Comparison of ENCODE assay signal across 8 mouse cellular contexts in the genomic region with DNA sequence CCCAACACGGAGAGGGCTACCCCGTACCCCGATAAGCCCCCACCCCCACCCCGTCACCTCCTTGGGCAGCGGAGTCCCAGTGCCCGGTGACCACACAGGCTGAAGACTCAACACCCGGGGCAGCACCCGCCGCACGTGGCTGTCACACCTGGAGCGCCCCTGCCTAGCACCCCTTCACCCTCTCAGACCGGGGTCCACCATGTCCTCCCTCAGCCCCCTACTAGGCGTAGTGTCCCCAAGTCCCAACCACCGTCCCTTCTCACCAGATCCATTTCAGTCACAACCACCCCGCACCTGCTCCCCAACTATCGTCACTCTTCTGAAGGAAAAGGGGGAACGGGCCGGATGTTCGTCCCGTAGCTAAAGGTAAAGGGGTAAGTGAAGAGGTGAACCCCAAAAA. TPM values are rescaled to one million over a fixed set of nuclear protein-coding genes. Genes with fewer than 3 reads are reported as not detected.
DNase-seq lines count a peak whose midpoint lies in the region; ATAC-seq and TF ChIP-seq lines count a peak whose summit lies in the region.

No protein-coding gene starts in this region.

- TF ChIP-seq CTCF in E14TG2a.4 (conservative IDR thresholded peaks at IDR 0.05; ENCODE audit: low read length): no peak

- 0 out of 2 replicates have a peak, but pooled peaks cover 1% of the 10 kb centered on the region for H3K36me3 ChIP-seq in heart, embryonic 12.5 days
- H3K36me3 ChIP-seq in E14TG2a.4 (ENCODE audit: insufficient read depth, low read length): peaks cover 36% of the 10 kb centered on the region
- H3K36me3 ChIP-seq in embryonic facial prominence, embryonic 13.5 days: no peaks in the 10 kb centered on the region
- no peaks in the 10 kb centered on the region for H3K36me3 ChIP-seq in intestine, embryonic 14.5 days (ENCODE audit: control insufficient read depth, insufficient read depth, low read length)

- no peak for DNase-seq in heart, postnatal 36 days
- peak; percentile 52 for DNase-seq in intestine, embryonic 14.5 days (ENCODE audit: low spot score)
- peak; percentile 4 for DNase-seq in yolk sac, embryonic 10.5 days (ENCODE audit: low spot score)
- DNase-seq in ovary, postnatal 14 days (ENCODE audit: low spot score): no peak

- peak overlapping the region; percentile 72 for H3K4me3 ChIP-seq in heart, embryonic 12.5 days
- H3K4me3 ChIP-seq in E14TG2a.4 (replicated peaks; ENCODE audit: low read length): peak overlapping the region; percentile 89
- H3K4me3 ChIP-seq in embryonic facial prominence, embryonic 13.5 days: peak overlapping the region; percentile 55
- peak overlapping the region; percentile 48 for H3K4me3 ChIP-seq in intestine, embryonic 14.5 days (ENCODE audit: low read depth, low read length)

- H3K27me3 ChIP-seq in heart, embryonic 12.5 days (replicated peaks): no peaks in the 10 kb centered on the region
- no peaks in the 10 kb centered on the region for H3K27me3 ChIP-seq in E14TG2a.4 (ENCODE audit: insufficient read depth, low read length)
- peaks cover 3% of the 10 kb centered on the region; the same call in 1 of the 2 replicates for H3K27me3 ChIP-seq in embryonic facial prominence, embryonic 13.5 days
- H3K27me3 ChIP-seq in intestine, embryonic 14.5 days (replicated peaks; ENCODE audit: control insufficient read depth, insufficient read depth, low read length): no peaks in the 10 kb centered on the region

- H3K9ac ChIP-seq in heart, embryonic 12.5 days: peak overlapping the region; percentile 82
- peak overlapping the region; percentile 67 for H3K9ac ChIP-seq in embryonic facial prominence, embryonic 13.5 days
- H3K9ac ChIP-seq in intestine, embryonic 14.5 days (ENCODE audit: low read length): peak overlapping the region; percentile 44

- whole genome bisulfite sequencing in heart, embryonic 12.5 days: 21% methylated on average over 17 of the region's 20 CpGs
- 31% methylated on average over 20 of the region's 20 CpGs for WGBS in embryonic facial prominence, embryonic 13.5 days
- 20% methylated on average over 19 of the region's 20 CpGs for WGBS in intestine, embryonic 14.5 days

- H3K27ac ChIP-seq in heart, embryonic 12.5 days (ENCODE audit: poor library complexity, severe bottlenecking): peak overlapping the region; percentile 57; the same call in 1 of the 2 replicates
- no peak overlapping the region for H3K27ac ChIP-seq in embryonic facial prominence, embryonic 13.5 days
- H3K27ac ChIP-seq in intestine, embryonic 14.5 days (ENCODE audit: low read depth): no peak overlapping the region

- 0 out of 2 replicates have a peak, but pooled peaks have one; percentile 26 for ATAC-seq in heart, embryonic 12.5 days (ENCODE audit: insufficient number of reproducible peaks, low FRiP score)
- ATAC-seq in embryonic facial prominence, embryonic 13.5 days (ENCODE audit: insufficient number of reproducible peaks, insufficient read depth, low FRiP score, low TSS enrichment, low read depth): peak; percentile 1; the same call in 1 of the 2 replicates
- peak; percentile 58 for ATAC-seq in intestine, embryonic 14.5 days (replicated peaks; ENCODE audit: low FRiP score, low TSS enrichment, low read depth)
- ATAC-seq in megakaryocyte, adult 5-6 weeks (ENCODE audit: poor library complexity, severe bottlenecking): peak; percentile 10

- intact Hi-C loops in heart, postnatal 36 days (cut with DNase I): no loop called here

- H3K4me1 ChIP-seq in heart, embryonic 12.5 days (replicated peaks): 0 out of 2 replicates have a peak, but pooled peaks cover 5% of the 10 kb centered on the region
- H3K4me1 ChIP-seq in E14TG2a.4 (replicated peaks; ENCODE audit: low read depth, low read length): peaks cover 45% of the 10 kb centered on the region
- H3K4me1 ChIP-seq in embryonic facial prominence, embryonic 13.5 days: no peaks in the 10 kb centered on the region
- no peaks in the 10 kb centered on the region for H3K4me1 ChIP-seq in intestine, embryonic 14.5 days (replicated peaks; ENCODE audit: control insufficient read depth, insufficient read depth, low read length)

- H3K4me2 ChIP-seq in heart, embryonic 12.5 days: peak overlapping the region; percentile 96
- peak overlapping the region; percentile 80 for H3K4me2 ChIP-seq in embryonic facial prominence, embryonic 13.5 days
- H3K4me2 ChIP-seq in intestine, embryonic 14.5 days (ENCODE audit: low read length): peak overlapping the region; percentile 69

- H3K9me3 ChIP-seq in heart, embryonic 12.5 days (replicated peaks): no peaks in the 10 kb centered on the region
- H3K9me3 ChIP-seq in E14TG2a.4 (ENCODE audit: low read length): no peaks in the 10 kb centered on the region
- H3K9me3 ChIP-seq in embryonic facial prominence, embryonic 13.5 days: no peaks in the 10 kb centered on the region
- H3K9me3 ChIP-seq in intestine, embryonic 14.5 days (ENCODE audit: control insufficient read depth, low read length): no peaks in the 10 kb centered on the region

RNA-seq across cellular contexts. Expression of a gene that starts 0.5 kb away (rescaled TPM):
- 10.8 and 12.1 TPM in 2 replicates for polyA plus RNA-seq in heart, embryonic 12.5 days (2016; fragmentation: Nextera tagmentation; extraction: Ambion mirVana)
- total RNA-seq in heart, postnatal 36 days (2021): 1 to 10 TPM; 8.3 to 8.8 TPM
- polyA plus RNA-seq in embryonic facial prominence, embryonic 13.5 days (2015; fragmentation: Nextera tagmentation; extraction: Ambion mirVana): 16.7 and 19.5 TPM in 2 replicates
- 14.0 and 16.2 TPM in 2 replicates for polyA plus RNA-seq in intestine, embryonic 14.5 days (2014; fragmentation: Nextera tagmentation; extraction: Ambion mirVana)
- 18.4 and 22.7 TPM in 2 replicates for total RNA-seq in megakaryocyte, adult 5-6 weeks (2015)
- total RNA-seq in megakaryocyte, adult 5-6 weeks (2017): 30.8 and 34.1 TPM in 2 replicates

RNA-seq across cellular contexts. Expression of a gene that starts 59.5 kb away (rescaled TPM):
- 30.6 and 32.4 TPM in 2 replicates for polyA plus RNA-seq in heart, embryonic 12.5 days (2016; fragmentation: Nextera tagmentation; extraction: Ambion mirVana)
- 10 to 100 TPM; 27.4 to 31.3 TPM for total RNA-seq in heart, postnatal 36 days (2021)
- polyA plus RNA-seq in embryonic facial prominence, embryonic 13.5 days (2015; fragmentation: Nextera tagmentation; extraction: Ambion mirVana): 45.0 and 48.6 TPM in 2 replicates
- polyA plus RNA-seq in intestine, embryonic 14.5 days (2014; fragmentation: Nextera tagmentation; extraction: Ambion mirVana): 35.7 and 36.3 TPM in 2 replicates
- 50.8 and 54.7 TPM in 2 replicates for total RNA-seq in megakaryocyte, adult 5-6 weeks (2015)
- total RNA-seq in megakaryocyte, adult 5-6 weeks (2017): 73.8 and 79.4 TPM in 2 replicates

Comparison
In these comparisons a context has a peak if more than half of its experiments do, and no peak if none do; other contexts are left out.
1. ATAC-seq: peak in every context shown above with its lines; median percentile 58 in intestine, embryonic 14.5 days; 26 in heart, embryonic 12.5 days; 10 in megakaryocyte, adult 5-6 weeks; 1 in embryonic facial prominence, embryonic 13.5 days.
2. DNase-seq: peak in intestine, embryonic 14.5 days (single experiment) and yolk sac, embryonic 10.5 days (single experiment); none in heart, postnatal 36 days (0 of 2) and ovary, postnatal 14 days (single experiment).
3. Peak in every context shown above with its lines, with median percentiles within 50 percentile points of each other: H3K4me2 ChIP-seq, H3K4me3 ChIP-seq and H3K9ac ChIP-seq.